Mouse (Mus musculus) spleen, adult 2 months (tissue): ENCODE results near the gene Eif4e1b. TPM values are rescaled to one million over a fixed set of nuclear protein-coding genes. Genes with fewer than 3 reads are reported as not detected.

ENCODE experiments used
- DNase-seq, 2 experiments: peaks; one replicate each; pipeline versions ENCODE4 v3.0.0 to v3.0.0-alpha.2; 2012 to 2021; ENCODE audit warnings: low spot score in 2 of 2, low read depth in 1 of 2
- H3K27ac ChIP-seq: fragments of 200-500 bp; 2 replicates; pipeline ENCODE4 v1.5.1; 2012; ENCODE audit warnings: low read length, inconsistent platforms; ENCODE audit not compliant: insufficient read depth
- H3K27me3 ChIP-seq: fragments of 200-500 bp; 2 replicates; pipeline ENCODE4 v1.6.1; 2012; ENCODE audit warnings: mild to moderate bottlenecking, moderate library complexity, low read length, inconsistent platforms; ENCODE audit not compliant: control insufficient read depth, insufficient read depth
- H3K36me3 ChIP-seq: fragments of 200-500 bp; 2 replicates; pipeline ENCODE4 v1.6.1; 2012; ENCODE audit warnings: mild to moderate bottlenecking, low read length, inconsistent platforms; ENCODE audit not compliant: control insufficient read depth, insufficient read depth
- H3K4me1 ChIP-seq: fragments of 200-500 bp; 2 replicates; pipeline ENCODE4 v1.6.1; 2011; ENCODE audit warnings: inconsistent platforms; ENCODE audit not compliant: control insufficient read depth, insufficient read depth, insufficient read length
- H3K4me3 ChIP-seq: fragments of 200-500 bp; 2 replicates; pipeline ENCODE4 v1.5.1; 2011; ENCODE audit warnings: mild to moderate bottlenecking, inconsistent platforms; ENCODE audit not compliant: insufficient read depth, insufficient read length; ENCODE audit errors: extremely low read depth
- CTCF ChIP-seq: fragments of 200-500 bp; IDR thresholded peaks from 2 replicates; pipeline ENCODE4 v1.5.1; 2011; ENCODE audit warnings: mild to moderate bottlenecking, inconsistent platforms; ENCODE audit not compliant: insufficient read depth, insufficient read length, insufficient replicate concordance; ENCODE audit errors: extremely low read depth
- POLR2A ChIP-seq: fragments of 200-500 bp; IDR thresholded peaks from 2 replicates; pipeline ENCODE4 v1.6.1; 2011; ENCODE audit warnings: low read depth, low read length, inconsistent platforms
- WGBS: fragments of 180-500 bp; shearing (Covaris S2); methylation state at CpG from one replicate; pipeline ENCODE4 v1.1.7; 2018; 5-methylcytosine and 5-hydroxymethylcytosine counted together
- polyA plus RNA-seq: library from polyadenylated mRNA; depleted of rRNA; stranded (reverse); fragments of >200 nt; gene quantifications from 2 replicates; pipeline ENCODE4 v1.2.3, GENCODE M21; 2012; rRNA removed

The Eif4e1b gene
- polyA plus RNA-seq, 1 experiment: not detected

DNA sequence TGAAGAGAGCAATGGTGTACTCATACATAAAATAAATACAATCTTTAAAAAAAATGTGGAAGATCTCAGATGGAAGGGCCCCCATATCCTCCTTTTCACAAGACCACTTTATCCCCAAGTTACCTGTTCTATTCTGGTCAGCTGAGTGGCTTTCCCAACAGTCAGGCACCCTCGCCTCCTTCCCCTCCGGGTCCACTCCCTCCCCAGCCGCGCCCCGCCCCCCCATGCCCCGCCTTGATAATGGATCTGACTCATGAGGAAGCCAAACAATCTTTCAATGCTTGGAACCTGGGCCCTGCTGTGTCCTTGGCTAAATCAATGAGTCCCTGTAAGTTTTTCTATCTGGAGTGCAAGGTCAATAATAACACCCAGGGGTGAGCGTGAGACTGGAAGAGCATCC, 44.2 kb downstream of the Eif4e1b start:
- H3K4me3 ChIP-seq: no peak overlapping the region
- no peak for TF ChIP-seq CTCF
- H3K27ac ChIP-seq: no peak overlapping the region
- no peaks in the 10 kb centered on the region for H3K4me1 ChIP-seq
- WGBS: 64% methylated on average over 7 of the region's 7 CpGs
- no peaks in the 10 kb centered on the region; the same call in none of the 2 replicates for H3K27me3 ChIP-seq
- H3K36me3 ChIP-seq: no peaks in the 10 kb centered on the region
- DNase-seq: no peak

GRCm38 (mm10) chr13:54828508-54828907, 44.7 kb downstream of the Eif4e1b start:
- Histone ChIP-seq H3K4me3 (no peak overlapping the region), H3K27ac (no peak overlapping the region), H3K27me3 (no peaks in the 10 kb centered on the region; the same call in none of the 2 replicates), H3K4me1 (no peaks in the 10 kb centered on the region), H3K36me3 (no peaks in the 10 kb centered on the region)
- WGBS: 60% methylated on average over 6 of the region's 6 CpGs
- TF ChIP-seq CTCF: no peak
- no peak for TF ChIP-seq POLR2A
- DNase-seq: no peak

DNA sequence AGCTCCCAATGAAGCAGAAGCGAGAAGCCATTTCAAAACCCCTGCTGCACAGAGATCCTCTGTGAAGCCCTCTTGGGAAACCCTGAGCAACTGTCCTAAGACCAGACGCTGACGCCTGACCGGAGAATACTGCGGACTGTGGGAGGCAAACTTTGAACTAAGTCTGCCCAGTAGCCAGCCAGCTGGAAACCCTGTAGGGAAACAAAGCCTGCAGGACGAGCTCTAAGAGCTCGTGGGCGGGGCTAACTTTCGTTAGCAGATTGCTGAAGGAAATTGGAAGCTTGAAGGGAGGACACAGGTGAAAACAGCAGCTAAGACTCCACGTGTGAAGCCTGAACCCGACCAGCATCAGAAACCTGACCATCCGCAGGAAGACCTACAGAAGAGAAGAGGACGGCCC, 45.7 kb downstream of the Eif4e1b start:
- no peak overlapping the region for H3K27ac ChIP-seq
- TF ChIP-seq POLR2A (no peak), CTCF (no peak)
- no peaks in the 10 kb centered on the region for H3K36me3 ChIP-seq
- H3K27me3 ChIP-seq: no peaks in the 10 kb centered on the region; the same call in 1 of the 2 replicates
- 17% methylated on average over 13 of the region's 13 CpGs for WGBS
- no peaks in the 10 kb centered on the region for H3K4me1 ChIP-seq
- no peak for DNase-seq
- H3K4me3 ChIP-seq: no peak overlapping the region

- Histone ChIP-seq H3K27ac (no peak overlapping the region), H3K27me3 (0 out of 2 replicates have a peak, but pooled peaks cover 2% of the 10 kb centered on the region), H3K4me3 (no peak overlapping the region), H3K4me1 (no peaks in the 10 kb centered on the region), H3K36me3 (no peaks in the 10 kb centered on the region)
- no peak for DNase-seq
- 85% methylated on average over 14 of the region's 14 CpGs for WGBS
- TF ChIP-seq CTCF: no peak
- no peak for TF ChIP-seq POLR2A
These were observed 52.7 kb downstream of the Eif4e1b start for GRCm38 (mm10) chr13:54836351-54837030.

GRCm38 (mm10) chr13:54837061-54837460, 53.3 kb downstream of the Eif4e1b start:
- no peaks in the 10 kb centered on the region for H3K4me1 ChIP-seq
- 73% methylated on average over 5 of the region's 5 CpGs for WGBS
- no peaks in the 10 kb centered on the region for H3K36me3 ChIP-seq
- no peak for DNase-seq
- no peak overlapping the region for H3K27ac ChIP-seq
- no peak for TF ChIP-seq POLR2A
- no peak for TF ChIP-seq CTCF
- H3K27me3 ChIP-seq: 0 out of 2 replicates have a peak, but pooled peaks cover 2% of the 10 kb centered on the region
- no peak overlapping the region for H3K4me3 ChIP-seq

- Histone ChIP-seq H3K4me1 (no peaks in the 10 kb centered on the region), H3K4me3 (no peak overlapping the region), H3K36me3 (no peaks in the 10 kb centered on the region), H3K27ac (no peak overlapping the region), H3K27me3 (0 out of 2 replicates have a peak, but pooled peaks cover 2% of the 10 kb centered on the region)
- TF ChIP-seq POLR2A (no peak), CTCF (no peak)
- DNase-seq: no peak
- WGBS: 9% methylated on average over 9 of the region's 9 CpGs
These were observed 53.7 kb downstream of the Eif4e1b start for GRCm38 (mm10) chr13:54837471-54837889.

Other genes with a start within 250 kb of the Eif4e1b start
- 39.8 and 42.9 TPM in 2 replicates for gene 4833439L19Rik, start 218.6 kb upstream of the Eif4e1b start, polyA plus RNA-seq
- gene Arl10, start 209.0 kb upstream of the Eif4e1b start, polyA plus RNA-seq: 16.4 and 25.5 TPM in 2 replicates
- 6.7 and 7.0 TPM in 2 replicates for gene Nop16, start 193.9 kb upstream of the Eif4e1b start, polyA plus RNA-seq
- 68.3 and 86.0 TPM in 2 replicates for gene Higd2a, start 193.8 kb upstream of the Eif4e1b start, polyA plus RNA-seq
- 16.9 and 19.8 TPM in 2 replicates for gene Cltb, start 172.7 kb upstream of the Eif4e1b start, polyA plus RNA-seq
- gene Faf2, start 162.2 kb upstream of the Eif4e1b start, polyA plus RNA-seq: 13.3 and 14.4 TPM in 2 replicates
- gene Rnf44, start 90.1 kb upstream of the Eif4e1b start, polyA plus RNA-seq: 262 and 359 TPM in 2 replicates
- gene Cdhr2, start 82.5 kb upstream of the Eif4e1b start, polyA plus RNA-seq: 0.04 and 0.11 TPM in 2 replicates
- gene Gprin1, start 34.1 kb upstream of the Eif4e1b start, polyA plus RNA-seq: 0.05 and 0.06 TPM in 2 replicates
- gene Sncb, start 17.4 kb upstream of the Eif4e1b start, polyA plus RNA-seq: 0.16 and 0.22 TPM in 2 replicates
- 5.2 and 6.2 TPM in 2 replicates for gene Tspan17, start 5.4 kb downstream of the Eif4e1b start, polyA plus RNA-seq
- gene Unc5a, start 165.4 kb downstream of the Eif4e1b start, polyA plus RNA-seq: 3.9 and 4.1 TPM in 2 replicates
- 14.1 and 18.1 TPM in 2 replicates for gene Hk3, start 237.4 kb downstream of the Eif4e1b start, polyA plus RNA-seq